Mouse (Mus musculus): ENCODE results near the gene Wdr76. TPM values are rescaled to one million over a fixed set of nuclear protein-coding genes. Genes with fewer than 3 reads are reported as not detected.
A peak's percentile ranks its signal among the peaks of the same experiment; 100 is the strongest.
"Not testable (repeated sequence)": the region's sequence is repeated elsewhere in the genome, so short reads cannot be mapped to it uniquely, and the experiment has no call there.

Wdr76 gene
- polyA plus RNA-seq, 3 experiments from 2014 or later, result 9.3 to 17.5 (median 16.5) TPM

- no peak for ATAC-seq
These were observed 15.5 kb downstream of the Wdr76 start for GRCm38 (mm10) chr2:121522006-121522405.

- ATAC-seq, result not testable (repeated sequence)
These were observed 16.3 kb downstream of the Wdr76 start for GRCm38 (mm10) chr2:121522830-121523229.

- ATAC-seq, result no peak
These were observed 18.5 kb downstream of the Wdr76 start for GRCm38 (mm10) chr2:121525056-121525455.

- no peak for ATAC-seq
These were observed 38.3 kb downstream of the Wdr76 start for GRCm38 (mm10) chr2:121544829-121545228.

GRCm38 (mm10) chr2:121549630-121550029, 43.1 kb downstream of the Wdr76 start:
- no peak for ATAC-seq

- ATAC-seq, result no peak
These were observed 44.7 kb downstream of the Wdr76 start for GRCm38 (mm10) chr2:121551271-121551670.

- ATAC-seq, result no peak
These were observed 56.6 kb downstream of the Wdr76 start for GRCm38 (mm10) chr2:121563117-121563516.

GRCm38 (mm10) chr2:121565911-121566310, 59.4 kb downstream of the Wdr76 start:
- no peak for ATAC-seq

- peak; percentile 81 for ATAC-seq
These were observed 63.5 kb downstream of the Wdr76 start for GRCm38 (mm10) chr2:121570049-121570448.

GRCm38 (mm10) chr2:121570999-121571655, 64.6 kb downstream of the Wdr76 start:
- ATAC-seq, result no peak

- ATAC-seq, result peak; percentile 83
These were observed 65.3 kb downstream of the Wdr76 start for GRCm38 (mm10) chr2:121571780-121572179.

- ATAC-seq, result no peak
These were observed 67.6 kb downstream of the Wdr76 start for GRCm38 (mm10) chr2:121574066-121574630.

GRCm38 (mm10) chr2:121575741-121576201, 69.2 kb downstream of the Wdr76 start:
- no peak for ATAC-seq

GRCm38 (mm10) chr2:121582809-121583376, 76.4 kb downstream of the Wdr76 start:
- no peak for ATAC-seq

GRCm38 (mm10) chr2:121583468-121584116, 77.1 kb downstream of the Wdr76 start:
- no peak for ATAC-seq

- ATAC-seq, result no peak
These were observed 78.2 kb downstream of the Wdr76 start for GRCm38 (mm10) chr2:121584705-121585104.

- ATAC-seq, result no peak
These were observed 81.2 kb downstream of the Wdr76 start for GRCm38 (mm10) chr2:121587523-121588308.

GRCm38 (mm10) chr2:121588309-121588694, 81.8 kb downstream of the Wdr76 start:
- no peak for ATAC-seq

GRCm38 (mm10) chr2:121594131-121594530, 87.6 kb downstream of the Wdr76 start:
- no peak for ATAC-seq
